Mouse (Mus musculus) intestine, postnatal 0 days (tissue): ENCODE results near the gene Fam168b. TPM values are rescaled to one million over a fixed set of nuclear protein-coding genes. Genes with fewer than 3 reads are reported as not detected.

Source experiments
- ATAC-seq: fragments of 200-750 bp; cut with Nextera tagmentation; 2 replicates; pipeline ENCODE4 v1.8.0; 2017; ENCODE audit warnings: mild to moderate bottlenecking, moderate TSS enrichment, moderate library complexity
- H3K27ac ChIP-seq: fragments of 300-500 bp; sonication (generic); 2 replicates; pipeline ENCODE4 v1.5.1; 2014; ENCODE audit warnings: mild to moderate bottlenecking, low read depth, low read length, moderate library complexity
- H3K27me3 ChIP-seq: fragments of 300-500 bp; sonication (generic); replicated peaks from 2 replicates; pipeline ENCODE4 v1.6.1; 2014; ENCODE audit warnings: low read length, mixed read lengths; ENCODE audit not compliant: control insufficient read depth, insufficient read depth
- H3K36me3 ChIP-seq: fragments of 300-500 bp; sonication (generic); 2 replicates; pipeline ENCODE4 v1.6.1; 2014; ENCODE audit warnings: mild to moderate bottlenecking, moderate library complexity; ENCODE audit not compliant: control insufficient read depth, insufficient read depth
- H3K4me1 ChIP-seq: fragments of 300-500 bp; sonication (generic); replicated peaks from 2 replicates; pipeline ENCODE4 v1.6.1; 2014; ENCODE audit warnings: antibody characterized with exemption, low read length, mixed read lengths; ENCODE audit not compliant: control insufficient read depth, insufficient read depth
- H3K4me2 ChIP-seq: fragments of 300-500 bp; sonication (generic); replicated peaks from 2 replicates; pipeline ENCODE4 v1.6.1; 2014; ENCODE audit warnings: low read depth, mild to moderate bottlenecking, moderate library complexity
- H3K4me3 ChIP-seq: fragments of 300-500 bp; sonication (generic); 2 replicates; pipeline ENCODE4 v1.5.1; 2014; ENCODE audit warnings: low read depth, low read length
- H3K9ac ChIP-seq: fragments of 300-500 bp; sonication (generic); 2 replicates; pipeline ENCODE4 v1.6.1; 2014; ENCODE audit warnings: mild to moderate bottlenecking, low read depth, low read length
- H3K9me3 ChIP-seq: fragments of 300-500 bp; sonication (generic); 2 replicates; pipeline ENCODE4 v1.6.1; 2016; ENCODE audit warnings: mixed run types; ENCODE audit not compliant: control insufficient read depth
- CTCF ChIP-seq: sonication (generic); IDR thresholded peaks from 2 replicates; pipeline ENCODE4 v1.5.1; 2016; ENCODE audit warnings: low read depth, mild to moderate bottlenecking, control low read depth, antibody characterized with exemption, moderate library complexity
- WGBS: fragments of 180-500 bp; shearing (Covaris S2); extraction: QIAGEN DNeasy Blood & Tissue Kit; methylation state at CpG from one replicate; pipeline ENCODE4 v1.1.7; 2014; 5-methylcytosine and 5-hydroxymethylcytosine counted together
- polyA plus RNA-seq: library from polyadenylated mRNA; unstranded; fragments of >200 nt; fragmentation: Nextera tagmentation; extraction: Ambion mirVana; gene quantifications from 2 replicates; pipeline ENCODE4 v1.2.1, GENCODE M21; 2015

Gene Fam168b
- polyA plus RNA-seq, 1 experiment from 2014 or later: 22.4 TPM

- H3K4me2 ChIP-seq: no peak overlapping the region
- H3K4me3 ChIP-seq: no peak overlapping the region
- no peak overlapping the region for H3K27ac ChIP-seq
- WGBS: 28% methylated on average over 35 of the region's 35 CpGs
- H3K9ac ChIP-seq: no peak overlapping the region
- no peaks in the 10 kb centered on the region for H3K27me3 ChIP-seq
- peaks cover 7% of the 10 kb centered on the region; the same call in 1 of the 2 replicates for H3K36me3 ChIP-seq
- no peaks in the 10 kb centered on the region for H3K9me3 ChIP-seq
- ATAC-seq: no peak
- no peak for TF ChIP-seq CTCF
- no peaks in the 10 kb centered on the region for H3K4me1 ChIP-seq
Observed at GRCm38 (mm10) chr1:34805931-34806520, 36.8 kb downstream of the Fam168b start.

GRCm38 (mm10) chr1:34804863-34805262 lies 38.0 kb downstream of the Fam168b start:
- Histone ChIP-seq H3K9ac (no peak overlapping the region), H3K4me1 (no peaks in the 10 kb centered on the region), H3K27me3 (no peaks in the 10 kb centered on the region), H3K4me3 (no peak overlapping the region), H3K27ac (no peak overlapping the region), H3K4me2 (no peak overlapping the region), H3K9me3 (no peaks in the 10 kb centered on the region), H3K36me3 (0 out of 2 replicates have a peak, but pooled peaks cover 3% of the 10 kb centered on the region)
- ATAC-seq: no peak
- WGBS: 92% methylated on average over 7 of the region's 7 CpGs
- no peak for TF ChIP-seq CTCF

GRCm38 (mm10) chr1:34802290-34802642 lies 40.6 kb downstream of the Fam168b start:
- Histone ChIP-seq H3K4me1 (no peaks in the 10 kb centered on the region), H3K27ac (no peak overlapping the region), H3K9ac (no peak overlapping the region), H3K27me3 (no peaks in the 10 kb centered on the region), H3K9me3 (no peaks in the 10 kb centered on the region), H3K4me3 (peak overlapping the region; percentile 58), H3K4me2 (peak overlapping the region; percentile 94), H3K36me3 (no peaks in the 10 kb centered on the region)
- 32% methylated on average over 7 of the region's 7 CpGs for WGBS
- no peak; the same call in 1 of the 2 replicates for ATAC-seq
- no peak for TF ChIP-seq CTCF

- H3K4me2 ChIP-seq: peak overlapping the region; percentile 94
- under 1% methylated on average over 47 of the region's 47 CpGs for WGBS
- peak overlapping the region; percentile 58 for H3K4me3 ChIP-seq
- H3K4me1 ChIP-seq: no peaks in the 10 kb centered on the region
- no peak overlapping the region for H3K27ac ChIP-seq
- no peaks in the 10 kb centered on the region for H3K27me3 ChIP-seq
- H3K9me3 ChIP-seq: no peaks in the 10 kb centered on the region
- peak; percentile 75 for ATAC-seq
- no peak for TF ChIP-seq CTCF
- no peaks in the 10 kb centered on the region for H3K36me3 ChIP-seq
- peak overlapping the region; percentile 44 for H3K9ac ChIP-seq
Observed at GRCm38 (mm10) chr1:34801616-34802289, 41.1 kb downstream of the Fam168b start.

GRCm38 (mm10) chr1:34799140-34799539 lies 43.7 kb downstream of the Fam168b start:
- WGBS: 72% methylated on average over 2 of the region's 2 CpGs
- Histone ChIP-seq H3K4me3 (no peak overlapping the region), H3K27me3 (no peaks in the 10 kb centered on the region), H3K27ac (no peak overlapping the region), H3K9me3 (no peaks in the 10 kb centered on the region), H3K9ac (no peak overlapping the region), H3K4me2 (no peak overlapping the region), H3K4me1 (no peaks in the 10 kb centered on the region), H3K36me3 (no peaks in the 10 kb centered on the region)
- TF ChIP-seq CTCF: no peak
- ATAC-seq: no peak

GRCm38 (mm10) chr1:34793304-34794300 lies 49.3 kb downstream of the Fam168b start:
- Histone ChIP-seq H3K36me3 (no peaks in the 10 kb centered on the region), H3K4me3 (no peak overlapping the region), H3K9me3 (no peaks in the 10 kb centered on the region), H3K4me2 (no peak overlapping the region), H3K27me3 (no peaks in the 10 kb centered on the region), H3K4me1 (no peaks in the 10 kb centered on the region), H3K9ac (no peak overlapping the region), H3K27ac (no peak overlapping the region)
- ATAC-seq: no peak
- 58% methylated on average over 19 of the region's 19 CpGs for WGBS
- no peak for TF ChIP-seq CTCF
